Mouse (Mus musculus): ENCODE results near the gene Cep162. TPM values are rescaled to one million over a fixed set of nuclear protein-coding genes. Genes with fewer than 3 reads are reported as not detected.

Cep162 gene
- total RNA-seq (2012; rRNA removed) (9.2 and 13.2 TPM in 2 replicates), total RNA-seq (2014; rRNA removed) (6.2 and 6.7 TPM in 2 replicates), polyA plus RNA-seq (2012; ENCODE audit: insufficient read length, low read depth) (8.6 and 8.7 TPM in 2 replicates)

DNA sequence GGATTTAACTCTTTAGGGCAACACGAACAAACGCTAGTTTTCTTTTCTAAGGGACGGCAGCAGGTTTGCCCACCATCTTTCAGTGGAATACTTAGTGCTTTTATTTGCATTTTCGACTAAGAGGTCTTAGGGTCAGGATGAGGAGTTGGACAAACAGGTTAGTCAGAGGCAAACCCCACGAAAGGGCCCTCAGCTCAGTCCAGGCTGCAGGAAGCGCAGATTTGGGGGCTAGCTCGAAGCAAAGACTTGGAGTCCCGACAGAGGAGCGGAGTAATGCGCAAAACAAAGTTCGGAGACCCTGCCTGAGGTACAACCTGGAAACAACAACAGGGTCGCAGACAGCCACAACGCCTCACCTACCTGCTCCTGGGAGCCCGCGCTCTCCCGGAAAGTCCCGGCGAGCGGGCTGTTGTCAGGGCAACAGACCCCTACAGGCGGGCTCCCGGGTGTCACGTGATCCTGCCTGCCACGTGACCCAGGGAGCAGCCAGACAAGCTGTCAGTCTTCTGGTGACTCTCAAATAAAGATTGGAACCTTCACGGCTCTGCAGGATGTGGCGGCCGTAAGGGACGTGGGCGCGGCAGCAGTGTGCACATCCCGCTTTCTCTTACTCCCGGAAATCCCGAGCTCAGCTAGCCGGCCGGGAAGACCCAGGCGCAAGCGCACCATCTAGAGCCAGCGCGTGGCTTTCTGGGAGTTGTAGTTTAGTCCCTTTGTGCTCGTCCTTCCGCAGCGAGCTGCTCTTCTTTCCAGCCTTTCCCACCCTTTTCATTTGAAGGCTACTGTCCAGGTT, at the start of gene Cep162:
Cep162 (minus strand) TSS at position 634 of the 793 bp plus-strand sequence.
- Histone ChIP-seq H3K36me3 (replicated peaks in 1 of 2; ENCODE audit: control insufficient read depth in 1 of 2, insufficient read depth in 1 of 2, low read length in 1 of 2) (peaks cover 2 to 16% of the 10 kb centered on the region in 2 experiments), H3K79me2 (replicated peaks; ENCODE audit: control insufficient read depth, extremely low read depth, insufficient read depth, poor library complexity, severe bottlenecking) (peaks cover 4% of the 10 kb centered on the region), H3K4me1 (ENCODE audit: control insufficient read depth in 1 of 2, insufficient read depth in 2 of 2) (peaks cover 3 to 21% of the 10 kb centered on the region in 2 experiments), H3K27ac (ENCODE audit: insufficient read depth, low read depth) (peak within 1 kb of the TSS; percentile 56; the same call in 1 of the 2 replicates), H3K9me3 (replicated peaks; ENCODE audit: low read length) (no peaks in the 10 kb centered on the region), H3K4me2 (ENCODE audit: insufficient read depth, low read depth, poor library complexity, severe bottlenecking) (peak within 1 kb of the TSS; percentile 91), H3K27me3 (replicated peaks) (no peaks in the 10 kb centered on the region), H3K4me3 (replicated peaks in 1 of 3; ENCODE audit: low read depth in 2 of 3, low read length in 2 of 3, poor library complexity in 1 of 3) (peak within 1 kb of the TSS; percentile 70 to 95 (median 86)), H3K9ac (ENCODE audit: insufficient read depth, low read depth) (peak within 1 kb of the TSS; percentile 67)
- DNase-seq (ENCODE audit: extremely low read depth) = peak; percentile 85
- TF ChIP-seq IRF4 (IDR thresholded peaks at IDR 0.05; ENCODE audit: low read depth, low read length) (peak; percentile 20; the same call in 1 of the 2 replicates), MAZ (IDR thresholded peaks at IDR 0.05; ENCODE audit: low read depth, low read length) (no peak), TBP (conservative IDR thresholded peaks at IDR 0.05; ENCODE audit: low read depth, low read length) (0 out of 2 replicates have a peak, but pooled peaks have one; percentile 40), E2F4 (IDR thresholded peaks at IDR 0.05; ENCODE audit: insufficient replicate concordance, low read depth, low read length) (no peak), CHD2 (IDR thresholded peaks at IDR 0.05; ENCODE audit: low read length) (no peak), UBTF (IDR thresholded peaks at IDR 0.05; ENCODE audit: low read depth, low read length) (no peak), KAT2A (IDR thresholded peaks at IDR 0.05; ENCODE audit: insufficient replicate concordance, low read length) (peak; percentile 90; the same call in 1 of the 2 replicates), SMC3 (IDR thresholded peaks at IDR 0.05; ENCODE audit: low read depth, low read length) (no peak), HCFC1 (IDR thresholded peaks at IDR 0.05; ENCODE audit: low read depth, low read length) (peak; percentile 97), POLR2AphosphoS2 (IDR thresholded peaks at IDR 0.05; ENCODE audit: low read depth, low read length) (no peak), ELF1 (IDR thresholded peaks at IDR 0.05; ENCODE audit: low read depth, low read length) (peak; percentile 89), SIN3A (IDR thresholded peaks at IDR 0.05; ENCODE audit: low read length) (peak; percentile 45; the same call in 1 of the 2 replicates), ZMIZ1 (IDR thresholded peaks at IDR 0.05; ENCODE audit: low read depth, low read length) (no peak), ZNF384 (IDR thresholded peaks at IDR 0.05; ENCODE audit: low read depth, low read length) (no peak), JUN (IDR thresholded peaks at IDR 0.05; ENCODE audit: insufficient read depth, low read depth, low read length) (no peak), USF1 (IDR thresholded peaks at IDR 0.05; ENCODE audit: low read depth, low read length) (peak; percentile 99), JUND (conservative IDR thresholded peaks at IDR 0.05; ENCODE audit: low read depth, low read length) (no peak), ETS1 (conservative IDR thresholded peaks at IDR 0.05; ENCODE audit: low read depth, low read length) (no peak), USF2 (conservative IDR thresholded peaks at IDR 0.05; ENCODE audit: low read depth, low read length) (peak; percentile 99), CTCF (conservative IDR thresholded peaks at IDR 0.05 in 1 of 2, IDR thresholded peaks at IDR 0.05 in 1 of 2; ENCODE audit: low read depth in 2 of 2, low read length in 2 of 2) (no peak), MAX (IDR thresholded peaks at IDR 0.05; ENCODE audit: low read length) (peak; percentile 96), NRF1 (IDR thresholded peaks at IDR 0.05; ENCODE audit: low read depth, low read length) (peak; percentile 94), BHLHE40 (IDR thresholded peaks at IDR 0.05; ENCODE audit: low read depth, low read length) (peak; percentile 90), ZC3H11A (IDR thresholded peaks at IDR 0.05; ENCODE audit: low read depth, low read length) (no peak), CHD1 (IDR thresholded peaks at IDR 0.05; ENCODE audit: low read depth, low read length) (no peak), ZKSCAN1 (IDR thresholded peaks at IDR 0.05; ENCODE audit: borderline replicate concordance, low read depth, low read length) (no peak), TCF12 (IDR thresholded peaks at IDR 0.05; ENCODE audit: low read depth, low read length) (peak; percentile 37; the same call in 1 of the 2 replicates), MEF2A (IDR thresholded peaks at IDR 0.05; ENCODE audit: borderline replicate concordance, low read depth, low read length) (no peak), PAX5 (IDR thresholded peaks at IDR 0.05; ENCODE audit: low read length) (no peak), EP300 (IDR thresholded peaks at IDR 0.05; ENCODE audit: low read length) (no peak), RAD21 (IDR thresholded peaks at IDR 0.05; ENCODE audit: low read depth, low read length) (no peak), NELFE (IDR thresholded peaks at IDR 0.05; ENCODE audit: low read depth, low read length) (peak; percentile 5; the same call in 1 of the 2 replicates), MAFK (IDR thresholded peaks at IDR 0.05; ENCODE audit: insufficient replicate concordance, low read length) (no peak), POLR2A (IDR thresholded peaks at IDR 0.05; ENCODE audit: low read depth, low read length) (peak; percentile 68), GABPA (IDR thresholded peaks at IDR 0.05; ENCODE audit: insufficient replicate concordance, low read depth, low read length) (no peak; the same call in 1 of the 2 replicates), MXI1 (IDR thresholded peaks at IDR 0.05; ENCODE audit: low read depth, low read length) (peak; percentile 96), MYC (IDR thresholded peaks at IDR 0.05; ENCODE audit: low read depth, low read length) (no peak), RCOR1 (conservative IDR thresholded peaks at IDR 0.05; ENCODE audit: low read depth, low read length) (no peak)
- dilution Hi-C loops (cut with MboI; ENCODE audit: extremely low pct_ligation_motif_present, extremely low pct_unique_long_range_greater_than_20kb, low sequenced_read_pairs) (no loop called here), in situ Hi-C loops (cut with MboI; ENCODE audit: low pct_ligation_motif_present, low pct_unique_long_range_greater_than_20kb, low sequenced_read_pairs) (no loop called here)
